Mouse (Mus musculus) midbrain, embryonic 16.5 days (tissue): Measurements from ENCODE around the gene Chst5. TPM values are rescaled to one million over a fixed set of nuclear protein-coding genes. Genes with fewer than 3 reads are reported as not detected.

ENCODE experiments used
- polyA plus RNA-seq: library from polyadenylated mRNA; unstranded; fragments of >200 nt; fragmentation: Nextera tagmentation; extraction: Ambion mirVana; gene quantifications from 2 replicates; pipeline ENCODE4 v1.2.1, GENCODE M21; 2015

Gene Chst5
- polyA plus RNA-seq, 1 experiment from 2014 or later = 4.1 TPM

Other genes with a start within 250 kb of the Chst5 start
- gene Ctrb1, start 219.4 kb downstream of the Chst5 start, polyA plus RNA-seq = not detected in 2 replicates
- 41.5 and 43.3 TPM in 2 replicates for gene Bcar1, start 166.6 kb downstream of the Chst5 start, polyA plus RNA-seq
- gene Cfdp1, start 56.2 kb downstream of the Chst5 start, polyA plus RNA-seq = 222 and 233 TPM in 2 replicates
- 3.8 TPM in 2 replicates for gene Tmem170, start 33.7 kb downstream of the Chst5 start, polyA plus RNA-seq
- 20.9 and 22.4 TPM in 2 replicates for gene Tmem231, start 23.4 kb upstream of the Chst5 start, polyA plus RNA-seq
- 469 and 489 TPM in 2 replicates for gene Gabarapl2, start 30.3 kb upstream of the Chst5 start, polyA plus RNA-seq
- 8.0 and 9.2 TPM in 2 replicates for gene Adat1, start 81.9 kb upstream of the Chst5 start, polyA plus RNA-seq
- gene Kars, start 100.9 kb upstream of the Chst5 start, polyA plus RNA-seq = 162 TPM in 2 replicates
- 75.4 and 76.9 TPM in 2 replicates for gene Terf2ip, start 101.0 kb upstream of the Chst5 start, polyA plus RNA-seq
- 0.59 and 1.2 TPM in 2 replicates for gene Gm6793, start 104.6 kb upstream of the Chst5 start, polyA plus RNA-seq